Mouse (Mus musculus): ENCODE results near the gene Itga11. TPM values are rescaled to one million over a fixed set of nuclear protein-coding genes. Genes with fewer than 3 reads are reported as not detected.
"Not testable (repeated sequence)": the region's sequence is repeated elsewhere in the genome, so short reads cannot be mapped to it uniquely, and the experiment has no call there.

The Itga11 gene
- polyA plus RNA-seq, 1 experiment from 2014 or later = 0.52 TPM

GRCm38 (mm10) chr9:62658016-62658415, 19.6 kb upstream of the Itga11 start:
- Histone ChIP-seq H3K36me3 (no peaks in the 10 kb centered on the region), H3K9ac (no peak overlapping the region), H3K4me2 (no peak overlapping the region), H3K4me1 (replicated peaks) (no peaks in the 10 kb centered on the region), H3K27me3 (no peaks in the 10 kb centered on the region), H3K9me3 (replicated peaks) (no peaks in the 10 kb centered on the region), H3K27ac (no peak overlapping the region), H3K4me3 (no peak overlapping the region)
- WGBS = 83% methylated on average over 3 of the region's 3 CpGs
- no peak for ATAC-seq (replicated peaks; ENCODE audit: insufficient number of reproducible peaks, insufficient read depth, low FRiP score, low read depth)

- no peak overlapping the region for H3K27ac ChIP-seq
- no peak for ATAC-seq (replicated peaks; ENCODE audit: insufficient number of reproducible peaks, insufficient read depth, low FRiP score, low read depth)
- WGBS = 72% methylated on average over 4 of the region's 4 CpGs
- H3K27me3 ChIP-seq = no peaks in the 10 kb centered on the region
- no peaks in the 10 kb centered on the region for H3K9me3 ChIP-seq (replicated peaks)
- H3K36me3 ChIP-seq = no peaks in the 10 kb centered on the region
- H3K4me1 ChIP-seq (replicated peaks) = peaks cover under 1% of the 10 kb centered on the region; the same call in 1 of the 2 replicates
- H3K4me2 ChIP-seq = no peak overlapping the region
- no peak overlapping the region for H3K4me3 ChIP-seq
- H3K9ac ChIP-seq = no peak overlapping the region
These were observed 18.6 kb upstream of the Itga11 start for GRCm38 (mm10) chr9:62659026-62659425.

- H3K9me3 ChIP-seq (replicated peaks); H3K4me3 ChIP-seq; H3K27me3 ChIP-seq; H3K4me2 ChIP-seq; H3K27ac ChIP-seq; H3K4me1 ChIP-seq (replicated peaks); H3K9ac ChIP-seq; H3K36me3 ChIP-seq; ATAC-seq (replicated peaks; ENCODE audit: insufficient number of reproducible peaks, insufficient read depth, low FRiP score, low read depth): not testable (repeated sequence)
- WGBS = 87% methylated on average over 9 of the region's 9 CpGs
These were observed 16.7 kb upstream of the Itga11 start for GRCm38 (mm10) chr9:62660971-62661370.

- whole genome bisulfite sequencing = 61% methylated on average over 2 of the region's 2 CpGs
- Histone ChIP-seq H3K27ac (no peak overlapping the region), H3K27me3 (no peaks in the 10 kb centered on the region), H3K36me3 (no peaks in the 10 kb centered on the region), H3K9ac (no peak overlapping the region), H3K4me1 (replicated peaks) (peaks cover 5% of the 10 kb centered on the region; the same call in 1 of the 2 replicates), H3K4me2 (no peak overlapping the region), H3K4me3 (no peak overlapping the region), H3K9me3 (replicated peaks) (no peaks in the 10 kb centered on the region)
- ATAC-seq (replicated peaks; ENCODE audit: insufficient number of reproducible peaks, insufficient read depth, low FRiP score, low read depth) = no peak
These were observed 14.2 kb upstream of the Itga11 start for GRCm38 (mm10) chr9:62663443-62663842.

GRCm38 (mm10) chr9:62664115-62664725, 13.4 kb upstream of the Itga11 start:
- Histone ChIP-seq H3K4me3 (no peak overlapping the region), H3K36me3 (no peaks in the 10 kb centered on the region), H3K4me1 (replicated peaks) (peaks cover 5% of the 10 kb centered on the region; the same call in 1 of the 2 replicates), H3K4me2 (no peak overlapping the region), H3K9me3 (replicated peaks) (no peaks in the 10 kb centered on the region), H3K27ac (no peak overlapping the region), H3K27me3 (no peaks in the 10 kb centered on the region), H3K9ac (no peak overlapping the region)
- 46% methylated on average over 10 of the region's 10 CpGs for WGBS
- ATAC-seq (replicated peaks; ENCODE audit: insufficient number of reproducible peaks, insufficient read depth, low FRiP score, low read depth) = no peak

- no peaks in the 10 kb centered on the region for H3K36me3 ChIP-seq
- no peak overlapping the region for H3K27ac ChIP-seq
- H3K4me3 ChIP-seq = no peak overlapping the region
- peaks cover 5% of the 10 kb centered on the region; the same call in 1 of the 2 replicates for H3K4me1 ChIP-seq (replicated peaks)
- no peaks in the 10 kb centered on the region for H3K9me3 ChIP-seq (replicated peaks)
- 45% methylated on average over 4 of the region's 4 CpGs for WGBS
- H3K27me3 ChIP-seq = no peaks in the 10 kb centered on the region
- no peak for ATAC-seq (replicated peaks; ENCODE audit: insufficient number of reproducible peaks, insufficient read depth, low FRiP score, low read depth)
- no peak overlapping the region for H3K9ac ChIP-seq
- no peak overlapping the region for H3K4me2 ChIP-seq
These were observed 11.7 kb upstream of the Itga11 start for GRCm38 (mm10) chr9:62665892-62666291.

DNA sequence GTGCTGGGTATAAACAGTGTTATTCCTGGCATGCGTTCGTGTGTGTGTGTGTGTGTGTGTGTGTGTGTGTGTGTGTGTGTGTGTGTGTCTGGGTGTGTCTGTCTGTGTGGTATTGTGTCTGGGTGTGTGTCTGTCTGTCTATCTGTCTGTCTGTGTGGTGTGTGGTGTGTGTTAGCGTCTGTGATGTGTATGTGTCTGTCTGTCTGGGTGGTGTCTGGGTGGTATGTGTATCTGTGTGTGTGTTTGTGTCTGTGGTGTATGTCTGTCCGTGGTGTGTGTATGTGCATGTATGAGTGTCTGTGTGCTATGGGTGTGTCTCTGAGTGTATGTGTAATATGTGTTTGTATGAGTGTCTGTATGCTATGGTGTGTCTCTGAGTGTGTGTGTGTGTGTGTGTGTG, 9.1 kb upstream of the Itga11 start:
- Histone ChIP-seq H3K4me2 (no peak overlapping the region), H3K4me1 (replicated peaks) (peaks cover 6% of the 10 kb centered on the region; the same call in 1 of the 2 replicates), H3K9ac (no peak overlapping the region), H3K27ac (no peak overlapping the region), H3K27me3 (no peaks in the 10 kb centered on the region), H3K4me3 (no peak overlapping the region), H3K36me3 (no peaks in the 10 kb centered on the region), H3K9me3 (replicated peaks) (no peaks in the 10 kb centered on the region)
- no peak for ATAC-seq (replicated peaks; ENCODE audit: insufficient number of reproducible peaks, insufficient read depth, low FRiP score, low read depth)
- WGBS = 92% methylated on average over 4 of the region's 4 CpGs

GRCm38 (mm10) chr9:62673241-62673640, 4.4 kb upstream of the Itga11 start:
- peaks cover 26% of the 10 kb centered on the region for H3K27me3 ChIP-seq

DNA sequence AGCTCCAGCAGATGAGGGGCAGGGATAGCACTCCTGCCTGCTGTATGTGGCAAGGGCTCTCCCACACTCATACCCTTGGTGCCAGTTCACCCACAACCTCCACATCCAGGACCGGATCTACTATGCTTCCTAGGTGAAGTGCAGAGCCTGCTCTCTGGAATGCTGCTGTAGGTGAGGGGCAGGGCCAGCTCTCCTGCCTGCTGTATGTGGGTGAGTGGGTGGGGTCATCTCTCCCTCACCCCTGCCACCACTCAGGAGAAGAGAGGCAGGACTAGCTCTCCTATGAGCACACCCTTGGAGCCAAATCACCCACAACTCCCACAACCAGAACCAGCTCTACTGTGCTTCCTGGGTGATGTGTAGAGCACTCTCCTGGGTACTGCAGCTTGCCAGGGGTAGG, 2.5 kb upstream of the Itga11 start:
- Histone ChIP-seq H3K4me2 (no peak overlapping the region), H3K9ac (no peak overlapping the region), H3K9me3 (replicated peaks) (no peaks in the 10 kb centered on the region), H3K4me3 (no peak overlapping the region), H3K36me3 (no peaks in the 10 kb centered on the region), H3K27ac (no peak overlapping the region), H3K27me3 (peaks cover 43% of the 10 kb centered on the region), H3K4me1 (replicated peaks) (peaks cover 20% of the 10 kb centered on the region)
- 89% methylated on average over 1 of the region's 1 CpGs for WGBS
- no peak for ATAC-seq (replicated peaks; ENCODE audit: insufficient number of reproducible peaks, insufficient read depth, low FRiP score, low read depth)

More at GRCm38 (mm10) chr9:62673241-62673640, 4.4 kb upstream of the Itga11 start:
- H3K27ac ChIP-seq = no peak overlapping the region
- H3K9ac ChIP-seq = no peak overlapping the region
- H3K4me3 ChIP-seq = no peak overlapping the region
- H3K9me3 ChIP-seq (replicated peaks) = no peaks in the 10 kb centered on the region
- ATAC-seq (replicated peaks; ENCODE audit: insufficient number of reproducible peaks, insufficient read depth, low FRiP score, low read depth) = no peak
- H3K4me2 ChIP-seq = no peak overlapping the region
- WGBS = 50% methylated on average over 7 of the region's 7 CpGs
- peaks cover 13% of the 10 kb centered on the region for H3K4me1 ChIP-seq (replicated peaks)
- no peaks in the 10 kb centered on the region for H3K36me3 ChIP-seq

DNA sequence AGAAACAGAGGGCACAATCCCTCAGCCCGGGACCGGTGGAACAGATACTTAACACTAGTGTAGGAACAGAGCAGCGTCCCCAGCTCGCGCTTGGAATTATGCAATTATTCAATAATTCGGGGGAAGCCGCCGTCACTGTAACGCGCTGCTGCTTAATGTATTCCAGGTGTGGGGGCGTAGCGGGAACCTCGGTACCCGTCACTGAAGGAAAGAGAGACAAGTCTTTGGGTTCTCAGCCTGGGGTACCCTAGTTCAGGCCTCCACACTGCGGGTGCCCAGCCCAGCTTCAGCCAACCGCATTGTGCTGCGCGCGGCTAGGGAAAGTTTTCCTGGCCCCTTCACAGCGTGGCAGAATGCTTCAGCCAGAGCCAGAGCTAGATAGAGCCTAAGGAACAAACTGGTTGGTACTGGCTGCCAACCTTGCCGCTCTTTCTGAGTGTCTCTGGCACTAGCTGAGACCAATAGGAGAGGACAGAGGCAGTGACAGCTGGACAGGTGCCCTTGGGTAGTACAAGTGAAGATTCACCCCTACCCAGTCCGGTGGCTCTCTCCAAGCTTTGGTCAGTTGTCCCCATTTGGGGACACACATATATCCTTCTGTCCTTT, 1.0 kb downstream of the Itga11 start:
- ATAC-seq (replicated peaks; ENCODE audit: insufficient number of reproducible peaks, insufficient read depth, low FRiP score, low read depth) = no peak
- H3K4me1 ChIP-seq (replicated peaks) = peaks cover 17% of the 10 kb centered on the region
- peak overlapping the region; percentile 81 for H3K4me2 ChIP-seq
- H3K4me3 ChIP-seq = peak overlapping the region; percentile 48
- no peaks in the 10 kb centered on the region for H3K36me3 ChIP-seq
- no peak overlapping the region for H3K27ac ChIP-seq
- 9% methylated on average over 22 of the region's 22 CpGs for WGBS
- H3K9me3 ChIP-seq (replicated peaks) = no peaks in the 10 kb centered on the region
- H3K27me3 ChIP-seq = peaks cover 52% of the 10 kb centered on the region
- H3K9ac ChIP-seq = peak overlapping the region; percentile 45

GRCm38 (mm10) chr9:62679398-62679797, 1.8 kb downstream of the Itga11 start:
- H3K9ac ChIP-seq = no peak overlapping the region
- WGBS = 70% methylated on average over 4 of the region's 4 CpGs
- peaks cover 17% of the 10 kb centered on the region for H3K4me1 ChIP-seq (replicated peaks)
- H3K27me3 ChIP-seq = peaks cover 52% of the 10 kb centered on the region
- ATAC-seq (replicated peaks; ENCODE audit: insufficient number of reproducible peaks, insufficient read depth, low FRiP score, low read depth) = no peak
- H3K4me2 ChIP-seq = no peak overlapping the region
- H3K4me3 ChIP-seq = no peak overlapping the region
- H3K27ac ChIP-seq = no peak overlapping the region
- H3K36me3 ChIP-seq = no peaks in the 10 kb centered on the region
- H3K9me3 ChIP-seq (replicated peaks) = no peaks in the 10 kb centered on the region

DNA sequence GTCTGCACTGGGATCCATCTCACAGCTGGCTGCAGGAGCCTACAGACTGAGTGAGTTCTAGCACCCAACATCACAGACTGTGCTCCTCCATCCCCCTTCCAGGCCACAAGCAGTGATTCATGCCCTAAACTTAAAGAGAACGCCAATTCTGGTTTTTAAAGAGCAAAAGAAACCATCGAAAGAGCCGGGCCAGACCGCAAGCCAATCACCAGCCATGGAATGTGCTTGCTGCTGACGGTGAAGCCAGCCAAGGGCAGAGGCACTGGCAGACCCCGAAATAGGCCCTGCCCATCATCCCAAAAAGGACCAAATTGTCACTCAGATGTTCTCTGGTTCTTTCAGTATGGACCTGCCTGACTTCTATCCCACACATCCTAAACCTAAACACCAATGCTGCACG, 6.7 kb downstream of the Itga11 start:
- Histone ChIP-seq H3K4me2 (no peak overlapping the region), H3K9me3 (replicated peaks) (no peaks in the 10 kb centered on the region), H3K9ac (no peak overlapping the region), H3K4me1 (replicated peaks) (no peaks in the 10 kb centered on the region), H3K27me3 (peaks cover 16% of the 10 kb centered on the region), H3K36me3 (no peaks in the 10 kb centered on the region), H3K4me3 (no peak overlapping the region), H3K27ac (no peak overlapping the region)
- ATAC-seq (replicated peaks; ENCODE audit: insufficient number of reproducible peaks, insufficient read depth, low FRiP score, low read depth) = no peak
- 79% methylated on average over 7 of the region's 7 CpGs for whole genome bisulfite sequencing
